Mouse (Mus musculus): ENCODE data around the gene Pdgfc.
A peak's percentile ranks its signal among the peaks of the same experiment; 100 is the strongest.

Pdgfc gene

DNA sequence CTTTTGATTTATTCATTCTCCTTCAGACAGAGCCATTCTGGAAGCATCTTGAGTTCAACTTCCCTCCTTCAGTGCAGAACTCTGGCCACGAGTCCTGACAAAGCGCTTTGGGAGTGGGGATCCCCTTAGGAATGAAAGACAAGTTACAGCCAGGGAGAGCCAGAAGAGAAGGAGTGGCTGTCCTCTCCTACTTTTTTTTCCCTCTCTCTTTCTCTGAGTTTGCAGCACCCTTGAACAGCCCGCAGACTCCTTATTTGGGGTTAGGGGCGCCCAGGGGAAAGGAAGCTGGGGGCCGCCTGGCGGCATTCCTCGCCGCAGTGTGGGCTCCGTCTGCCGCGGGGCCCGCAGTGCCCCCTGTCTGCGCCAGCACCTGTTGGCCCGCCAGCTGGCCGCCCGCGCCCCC lies at the start of gene Pdgfc:
TSS of gene Pdgfc (plus strand) at position 266 of the 403 bp plus-strand sequence.
- no peak for DNase-seq (ENCODE audit: low spot score in 2 of 2)

DNA sequence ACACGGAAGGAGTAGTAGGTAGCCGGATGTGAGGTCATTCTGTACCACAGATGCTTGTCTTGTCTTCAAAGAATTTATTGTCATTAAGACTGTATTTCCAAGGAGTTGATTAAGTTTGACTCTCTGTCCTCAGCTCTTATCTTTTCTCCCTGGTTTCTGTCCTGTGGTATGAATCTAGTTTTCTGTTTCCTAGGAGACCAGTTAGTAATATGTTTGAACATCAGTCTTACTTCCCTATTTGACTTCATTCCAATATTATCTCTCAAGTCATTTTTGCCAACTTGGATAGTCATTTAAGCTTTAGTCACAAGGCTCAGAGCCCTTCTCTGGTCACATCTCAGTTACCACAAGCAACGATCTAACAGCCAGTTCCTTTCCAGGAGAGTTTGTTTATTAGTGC lies 27.0 kb upstream of the Pdgfc start:
- DNase-seq (ENCODE audit: low spot score in 2 of 2) = no peak

DNA sequence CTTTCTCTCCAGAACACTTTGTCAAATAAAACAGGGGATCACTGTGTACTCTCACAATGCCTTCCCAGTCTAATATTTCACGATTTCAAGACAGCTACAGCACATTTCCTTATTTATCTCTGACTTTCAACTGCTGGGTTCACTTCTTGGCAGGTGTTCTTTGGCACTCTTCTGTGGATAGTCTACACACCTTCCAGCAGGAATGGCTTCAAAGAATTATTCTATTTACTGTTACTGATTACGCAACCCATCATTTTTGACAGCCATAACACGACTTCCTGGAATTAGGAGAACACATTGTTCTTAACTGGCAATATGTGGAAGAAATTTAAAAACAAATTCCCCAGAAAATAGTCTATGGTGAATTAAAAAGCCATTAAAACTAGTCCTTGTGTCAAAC lies 26.3 kb upstream of the Pdgfc start:
- DNase-seq (ENCODE audit: low spot score in 2 of 2) = no peak

DNA sequence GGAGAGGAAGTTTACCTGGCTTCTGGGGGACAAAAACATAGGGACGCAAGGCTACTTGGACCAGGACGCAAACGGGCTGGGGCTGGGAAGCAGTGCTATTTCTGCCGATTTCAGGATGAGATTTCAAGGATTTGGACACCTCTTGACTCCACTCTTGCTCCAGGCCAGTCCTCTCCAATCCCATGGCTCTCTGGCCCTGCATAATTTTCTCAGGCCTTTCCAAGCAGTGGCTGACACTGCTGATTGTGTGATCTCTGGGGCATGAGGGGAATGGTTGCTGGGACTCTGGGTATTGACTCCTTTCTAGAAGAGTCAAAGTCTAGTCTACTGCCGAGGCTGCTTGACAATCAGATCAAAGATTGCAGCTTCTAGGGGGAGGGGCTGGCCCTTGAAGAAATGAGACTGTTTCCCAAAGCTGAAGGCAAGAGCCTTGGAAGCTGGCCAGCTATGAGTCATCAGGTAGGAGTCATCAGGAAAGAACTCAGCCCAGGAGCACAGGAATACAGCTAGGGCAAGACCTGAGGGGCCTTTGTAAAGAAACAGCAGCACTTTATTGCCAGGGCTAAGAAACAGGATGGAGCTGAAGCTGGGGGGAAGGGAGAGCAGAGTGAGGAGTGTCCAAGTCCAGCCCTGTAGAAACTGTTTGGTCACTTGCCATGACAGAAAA lies 18.7 kb upstream of the Pdgfc start:
- no peak for DNase-seq (ENCODE audit: low spot score in 2 of 2)

DNA sequence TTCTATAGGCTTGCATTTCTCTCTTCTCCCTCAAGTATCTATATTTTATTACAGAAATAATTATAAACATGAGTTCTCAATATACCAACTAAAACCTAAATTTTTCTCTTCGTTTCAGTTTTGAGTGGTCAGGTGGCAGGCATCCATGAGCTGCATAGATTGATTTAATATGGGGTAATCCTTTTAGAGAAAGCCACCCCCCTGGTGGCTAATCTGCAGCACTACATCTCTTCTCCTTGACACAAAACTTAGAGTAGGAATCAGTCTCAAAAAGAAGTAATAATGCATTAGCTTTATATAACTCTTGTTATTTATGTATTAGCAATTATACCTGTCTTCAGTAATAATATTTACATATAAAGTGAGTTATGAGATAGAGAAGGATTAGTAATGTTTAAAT lies 16.2 kb upstream of the Pdgfc start:
- DNase-seq (ENCODE audit: low spot score in 2 of 2) = no peak

DNA sequence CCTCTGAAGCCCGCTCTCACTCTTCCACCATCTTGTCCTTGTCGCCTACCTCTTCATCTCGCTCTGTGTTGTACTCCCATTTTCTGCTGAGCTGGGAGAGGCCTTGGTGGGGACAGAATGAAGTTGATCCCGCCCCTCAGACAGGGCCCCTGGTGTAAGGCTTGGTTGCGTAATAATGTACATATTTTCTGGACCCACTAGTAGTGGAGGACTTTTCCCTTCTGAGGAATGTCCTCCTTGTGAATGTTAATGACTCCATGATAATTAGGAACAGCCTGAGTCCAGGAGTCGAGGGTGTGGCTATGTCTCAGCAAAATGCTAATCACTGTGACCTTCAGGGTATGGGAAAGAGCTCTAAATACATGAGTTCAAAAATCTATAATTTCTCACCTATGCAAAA lies 14.4 kb upstream of the Pdgfc start:
- no peak for DNase-seq (ENCODE audit: low spot score in 2 of 2)

DNA sequence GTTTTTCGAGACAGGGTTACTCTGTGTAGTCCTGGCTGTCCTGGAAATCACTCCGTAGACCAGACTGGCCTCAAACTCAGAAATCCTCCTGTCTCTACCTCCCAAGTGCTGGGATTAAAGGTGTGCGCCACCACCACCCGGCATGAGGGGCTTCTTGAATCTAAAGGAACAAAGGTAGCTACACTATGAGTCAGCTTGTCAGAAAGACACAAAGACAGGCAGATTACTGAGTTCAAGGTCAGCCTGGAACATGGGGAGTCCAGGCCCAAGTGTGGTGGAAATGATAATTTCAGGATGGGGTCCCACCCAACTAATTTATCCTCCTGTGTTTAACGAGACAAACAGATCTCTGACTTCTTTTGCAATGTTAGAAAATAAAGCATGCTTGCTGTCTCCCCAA lies 13.9 kb upstream of the Pdgfc start:
- DNase-seq (ENCODE audit: low spot score in 2 of 2) = no peak

DNA sequence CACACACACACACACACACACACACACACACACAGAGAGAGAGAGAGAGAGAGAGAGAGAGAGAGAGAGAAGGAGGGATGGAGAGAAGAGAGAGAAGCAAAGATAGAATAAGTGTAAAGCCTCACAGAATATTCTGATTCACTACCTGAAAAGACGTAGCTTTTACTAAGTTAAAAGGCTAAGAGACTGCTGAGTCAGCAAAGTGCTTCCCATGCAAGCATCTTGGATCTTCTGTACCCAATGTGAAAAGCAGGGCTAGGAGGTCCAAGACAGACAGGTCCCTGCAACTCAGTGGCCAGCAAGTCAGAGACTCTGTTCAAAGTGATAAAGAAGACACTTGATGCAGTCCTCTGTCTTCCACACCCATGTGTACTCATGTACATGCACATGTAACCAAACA lies 13.4 kb upstream of the Pdgfc start:
- DNase-seq (ENCODE audit: low spot score in 2 of 2) = no peak

DNA sequence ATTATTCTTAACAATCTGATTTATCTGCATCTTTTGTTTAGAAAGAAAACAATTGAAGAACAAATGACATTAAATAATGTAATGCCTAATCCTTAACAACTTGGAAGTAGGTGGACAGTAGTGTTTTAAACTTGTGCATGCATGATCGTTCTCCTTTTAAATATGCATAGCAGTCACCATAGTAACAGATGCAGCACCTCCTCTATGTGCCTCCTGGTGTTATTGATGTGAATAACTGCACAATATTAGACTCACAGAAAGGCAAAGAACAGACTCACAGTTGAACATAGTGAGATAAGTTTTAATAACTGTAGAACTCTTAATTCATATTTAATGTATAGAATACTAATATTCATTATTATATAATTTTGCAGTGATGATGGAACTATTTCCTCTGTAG lies 12.6 kb upstream of the Pdgfc start:
- DNase-seq (ENCODE audit: low spot score in 2 of 2) = no peak

DNA sequence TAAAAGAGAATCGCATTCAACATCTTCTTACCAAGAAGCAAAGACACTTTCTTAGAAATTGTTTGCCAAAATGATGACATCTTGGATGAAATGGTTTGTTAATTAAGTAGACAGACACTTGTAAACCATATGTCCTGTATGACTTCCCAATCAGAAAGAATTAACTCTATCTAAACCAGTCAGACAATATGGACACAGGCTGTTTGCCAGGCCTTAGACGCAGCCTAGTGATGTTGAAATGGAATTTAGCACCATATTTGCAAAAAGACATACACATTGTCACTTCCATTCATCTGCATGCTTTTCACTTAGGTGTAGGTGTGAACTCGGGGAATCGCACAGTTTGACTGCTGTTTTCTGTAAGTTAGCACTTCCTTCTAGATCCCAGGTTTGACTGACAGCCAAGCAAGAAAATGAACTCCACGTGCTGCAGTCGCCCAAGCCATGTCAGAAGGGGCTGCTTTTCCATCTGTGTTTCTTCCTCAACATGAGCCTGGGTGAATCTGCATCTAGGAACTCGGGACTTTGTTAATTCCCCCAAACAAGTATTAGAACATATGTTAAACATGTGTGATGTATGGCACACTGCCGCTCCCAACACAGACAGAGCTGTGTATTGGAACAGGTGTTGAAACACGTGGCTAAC lies 10.5 kb upstream of the Pdgfc start:
- DNase-seq (ENCODE audit: low spot score in 2 of 2) = no peak

DNA sequence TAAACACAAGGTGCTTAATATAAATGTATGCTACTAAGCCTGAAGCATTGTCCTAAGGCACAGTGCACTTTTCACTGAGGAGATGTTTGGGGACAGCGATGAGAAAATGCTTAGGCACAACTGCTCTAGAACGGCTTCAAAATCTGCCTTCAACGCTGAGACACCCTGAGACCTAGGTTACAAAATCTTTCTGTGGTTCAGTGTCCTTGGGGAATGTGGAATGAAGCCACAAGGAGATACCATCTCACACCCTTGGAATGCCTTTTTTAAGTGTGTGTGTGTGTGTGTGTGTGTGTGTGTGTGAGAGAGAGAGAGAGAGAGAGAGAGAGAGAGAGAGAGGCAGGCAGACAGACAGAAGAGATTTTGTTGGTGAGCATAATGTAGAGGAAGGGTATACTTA lies 7.9 kb upstream of the Pdgfc start:
- no peak for DNase-seq (ENCODE audit: low spot score in 2 of 2)

DNA sequence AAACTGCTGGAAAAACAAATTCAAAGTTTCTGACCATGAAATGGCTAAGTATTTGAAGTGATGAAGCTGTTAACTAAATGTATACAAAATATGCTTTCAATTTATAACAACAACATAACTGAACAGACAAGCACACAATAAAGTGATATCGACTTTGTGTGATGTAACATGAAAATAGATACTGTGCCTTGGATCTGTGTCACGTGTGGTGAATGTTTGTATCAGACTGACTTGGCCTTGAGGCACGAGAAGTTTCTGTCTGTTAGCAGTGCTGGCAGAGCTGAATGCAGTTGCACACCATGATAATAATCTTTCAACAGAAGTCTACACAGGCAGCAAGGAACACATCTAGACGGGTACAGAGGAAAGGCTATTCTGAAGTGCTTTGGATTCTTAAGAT lies 6.9 kb upstream of the Pdgfc start:
- no peak for DNase-seq (ENCODE audit: low spot score in 2 of 2)

DNA sequence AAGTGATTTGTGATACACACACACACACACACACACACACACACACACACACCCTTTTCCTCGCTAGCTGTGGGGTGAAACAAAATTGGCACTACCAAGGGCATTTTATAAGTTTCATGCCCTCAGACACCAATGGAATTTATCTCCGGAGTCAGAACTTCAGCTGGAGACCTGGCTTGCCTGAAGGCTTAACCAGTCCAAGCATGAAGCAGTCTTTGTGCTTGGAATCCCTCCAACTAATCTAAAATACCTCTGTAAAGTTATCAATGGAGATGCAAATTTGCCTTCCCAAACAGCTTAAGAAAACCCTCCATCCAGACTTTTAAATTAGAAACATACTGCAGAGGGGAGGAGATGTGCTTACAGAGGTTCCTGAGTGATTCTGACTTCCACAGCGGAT lies 6.3 kb upstream of the Pdgfc start:
- DNase-seq (ENCODE audit: low spot score in 2 of 2) = no peak

DNA sequence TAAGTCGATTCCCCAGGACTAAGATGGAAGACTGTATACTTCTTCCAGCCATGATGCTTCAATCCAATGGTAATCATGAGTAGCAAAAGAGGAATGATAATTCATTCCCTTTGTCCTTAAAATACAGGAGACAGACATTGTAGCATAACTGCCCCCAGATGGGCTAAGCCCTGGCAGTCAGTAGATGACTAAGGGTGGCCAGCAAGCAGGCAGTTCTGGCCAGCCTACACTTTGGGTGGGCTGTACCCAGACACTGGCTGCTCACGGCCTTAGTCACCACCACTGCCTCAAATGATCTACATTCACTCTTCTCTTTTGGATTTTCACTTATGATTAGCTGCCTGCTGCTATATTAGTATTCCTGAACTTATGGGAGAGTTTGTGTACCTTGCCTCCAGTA lies 5.9 kb upstream of the Pdgfc start:
- DNase-seq (ENCODE audit: low spot score in 2 of 2) = no peak

DNA sequence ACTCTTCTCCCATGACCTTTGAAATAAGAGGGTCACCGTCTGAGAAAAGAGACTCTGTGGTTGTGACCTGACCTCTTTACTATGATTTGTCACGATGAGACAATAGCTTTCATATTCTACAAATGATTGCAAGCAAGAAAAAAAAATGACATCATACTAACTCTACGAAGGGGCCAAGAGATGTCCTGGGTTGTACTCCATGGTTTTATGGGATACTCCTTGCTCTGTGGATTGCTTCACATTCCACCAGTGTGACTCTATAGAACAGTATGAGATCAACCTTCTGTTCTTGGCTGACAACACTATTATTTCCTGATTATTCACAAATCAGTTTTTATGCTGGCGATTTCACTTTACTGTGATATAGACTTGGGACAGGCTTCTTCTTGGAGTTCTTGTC lies 4.2 kb upstream of the Pdgfc start:
- no peak for DNase-seq (ENCODE audit: low spot score in 2 of 2)

DNA sequence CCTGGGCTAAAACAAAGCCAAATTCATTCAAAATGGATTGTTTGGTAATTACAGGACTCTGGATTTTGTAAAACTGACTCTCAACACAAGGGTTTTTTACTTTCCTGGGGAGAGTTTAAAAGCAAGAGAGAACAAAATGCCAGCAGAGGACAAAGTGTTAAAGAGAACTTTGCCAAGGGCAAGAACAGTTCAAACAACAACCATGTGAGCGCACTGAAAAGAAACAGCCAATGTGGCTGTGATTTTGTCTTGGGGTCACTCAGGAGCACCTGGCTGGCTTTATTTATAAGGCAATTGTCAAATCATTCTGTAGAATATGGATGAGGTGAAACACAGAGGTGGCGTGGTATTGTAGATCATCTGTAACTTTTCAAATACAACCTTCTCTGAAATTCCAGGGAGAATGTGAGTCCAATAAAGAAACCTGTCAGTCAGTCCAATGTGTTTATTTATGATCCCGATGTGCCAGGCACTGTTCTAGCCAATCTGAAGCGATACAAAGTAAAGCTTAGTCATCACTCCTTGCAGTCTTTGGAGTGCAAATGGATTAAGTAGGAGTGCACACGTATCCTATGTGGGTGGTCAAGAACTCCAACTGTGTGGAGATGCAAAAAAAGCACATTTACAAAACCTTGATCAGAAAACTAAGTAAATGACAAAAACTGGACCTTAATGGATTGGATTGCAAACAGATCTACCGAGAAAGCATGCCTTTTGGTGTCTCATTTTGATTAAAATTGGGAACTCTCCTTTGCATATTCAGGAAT lies 1.7 kb upstream of the Pdgfc start:
- no peak for DNase-seq (ENCODE audit: low spot score in 2 of 2)

DNA sequence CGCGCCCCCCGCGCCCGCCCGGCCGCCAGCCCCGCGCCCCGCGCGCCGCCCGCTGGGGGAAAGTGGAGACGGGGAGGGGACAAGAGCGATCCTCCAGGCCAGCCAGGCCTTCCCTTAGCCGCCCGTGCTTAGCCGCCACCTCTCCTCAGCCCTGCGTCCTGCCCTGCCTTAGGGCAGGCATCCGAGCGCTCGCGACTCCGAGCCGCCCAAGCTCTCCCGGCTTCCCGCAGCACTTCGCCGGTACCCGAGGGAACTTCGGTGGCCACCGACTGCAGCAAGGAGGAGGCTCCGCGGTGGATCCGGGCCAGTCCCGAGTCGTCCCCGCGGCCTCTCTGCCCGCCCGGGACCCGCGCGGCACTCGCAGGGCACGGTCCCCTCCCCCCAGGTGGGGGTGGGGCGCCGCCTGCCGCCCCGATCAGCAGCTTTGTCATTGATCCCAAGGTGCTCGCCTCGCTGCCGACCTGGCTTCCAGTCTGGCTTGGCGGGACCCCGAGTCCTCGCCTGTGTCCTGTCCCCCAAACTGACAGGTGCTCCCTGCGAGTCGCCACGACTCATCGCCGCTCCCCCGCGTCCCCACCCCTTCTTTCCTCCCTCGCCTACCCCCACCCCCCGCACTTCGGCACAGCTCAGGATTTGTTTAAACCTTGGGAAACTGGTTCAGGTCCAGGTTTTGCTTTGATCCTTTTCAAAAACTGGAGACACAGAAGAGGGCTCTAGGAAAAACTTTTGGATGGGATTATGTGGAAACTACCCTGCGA lies 517 bp downstream of the Pdgfc start:
- DNase-seq (ENCODE audit: low spot score in 2 of 2) = peak; percentile 14 to 26

DNA sequence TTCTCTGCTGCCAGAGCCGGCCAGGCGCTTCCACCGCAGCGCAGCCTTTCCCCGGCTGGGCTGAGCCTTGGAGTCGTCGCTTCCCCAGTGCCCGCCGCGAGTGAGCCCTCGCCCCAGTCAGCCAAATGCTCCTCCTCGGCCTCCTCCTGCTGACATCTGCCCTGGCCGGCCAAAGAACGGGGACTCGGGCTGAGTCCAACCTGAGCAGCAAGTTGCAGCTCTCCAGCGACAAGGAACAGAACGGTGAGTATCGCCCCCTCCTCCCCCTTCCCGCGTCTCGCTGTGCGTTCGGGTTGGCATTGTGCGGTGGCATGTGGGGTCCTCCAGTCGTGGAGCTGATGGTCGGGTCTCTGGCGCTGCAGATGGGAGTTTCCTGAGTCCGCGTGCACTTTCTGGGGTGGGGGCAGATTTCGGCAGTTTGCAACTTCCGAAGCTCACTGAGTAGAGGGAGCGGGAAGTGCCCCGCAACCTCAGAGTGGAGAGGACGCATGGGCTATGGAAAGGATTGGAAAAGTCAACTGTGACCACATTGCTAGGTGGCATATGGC lies 1.2 kb downstream of the Pdgfc start:
- peak; percentile 4 to 18 for DNase-seq (ENCODE audit: low spot score in 2 of 2)

DNA sequence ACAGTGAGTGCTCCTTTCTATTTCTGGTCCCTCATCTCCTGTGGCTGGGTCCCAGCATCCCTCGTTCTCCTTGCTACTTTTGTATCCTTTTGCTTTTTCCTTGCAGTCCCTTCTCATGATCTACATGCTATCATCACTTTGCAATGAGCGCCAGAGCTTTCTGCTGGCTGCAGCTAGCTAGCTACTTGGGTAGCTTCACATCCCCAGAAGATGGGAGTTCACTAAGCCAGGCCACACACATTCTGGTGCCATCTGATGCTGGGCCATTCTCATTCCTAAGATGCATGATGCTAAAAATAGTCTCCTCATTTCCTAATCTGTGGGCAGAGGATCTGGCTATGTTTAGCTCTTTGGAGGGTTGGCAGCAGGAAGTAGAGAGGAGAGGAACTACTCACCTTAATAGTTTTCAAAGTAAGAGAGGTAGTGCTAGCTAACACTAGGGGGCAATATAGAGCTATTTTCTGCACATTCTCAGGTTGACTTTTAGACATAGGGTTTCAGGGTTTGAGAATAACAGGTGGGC lies 3.0 kb downstream of the Pdgfc start:
- DNase-seq (ENCODE audit: low spot score in 2 of 2) = no peak

DNA sequence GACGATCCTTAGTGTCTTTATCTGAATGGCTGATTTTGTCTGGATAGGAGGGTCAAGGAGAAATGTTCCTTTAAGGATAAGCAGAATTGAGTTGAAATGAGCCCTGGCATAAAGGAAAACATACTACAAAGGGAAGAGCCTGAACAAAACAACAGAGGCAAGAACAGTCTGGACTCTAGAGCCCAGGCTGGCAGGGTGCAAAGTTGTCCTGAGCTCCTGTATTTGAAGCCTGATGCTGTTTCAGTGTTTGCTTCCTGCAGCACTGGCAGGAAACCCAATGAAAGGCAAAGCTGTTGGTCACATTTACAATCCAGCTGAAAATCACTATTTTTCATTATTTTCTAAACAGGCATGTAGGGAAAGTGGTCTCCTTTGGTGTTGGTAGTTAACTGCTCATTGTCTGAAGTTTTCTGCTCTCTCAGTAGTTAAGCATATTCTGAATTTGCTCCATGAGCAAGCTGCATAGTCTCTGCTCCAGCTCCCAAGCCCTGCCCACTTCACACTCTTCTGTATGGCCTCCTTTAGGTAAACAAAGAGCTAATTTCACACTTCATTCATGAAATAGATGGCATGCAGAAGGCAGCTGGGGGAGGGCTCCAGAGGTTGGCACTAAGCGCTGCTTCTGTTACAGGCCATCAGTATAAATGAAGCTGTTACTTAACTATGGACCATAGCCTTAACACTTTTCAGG lies 8.6 kb downstream of the Pdgfc start:
- no peak for DNase-seq (ENCODE audit: low spot score in 2 of 2)

DNA sequence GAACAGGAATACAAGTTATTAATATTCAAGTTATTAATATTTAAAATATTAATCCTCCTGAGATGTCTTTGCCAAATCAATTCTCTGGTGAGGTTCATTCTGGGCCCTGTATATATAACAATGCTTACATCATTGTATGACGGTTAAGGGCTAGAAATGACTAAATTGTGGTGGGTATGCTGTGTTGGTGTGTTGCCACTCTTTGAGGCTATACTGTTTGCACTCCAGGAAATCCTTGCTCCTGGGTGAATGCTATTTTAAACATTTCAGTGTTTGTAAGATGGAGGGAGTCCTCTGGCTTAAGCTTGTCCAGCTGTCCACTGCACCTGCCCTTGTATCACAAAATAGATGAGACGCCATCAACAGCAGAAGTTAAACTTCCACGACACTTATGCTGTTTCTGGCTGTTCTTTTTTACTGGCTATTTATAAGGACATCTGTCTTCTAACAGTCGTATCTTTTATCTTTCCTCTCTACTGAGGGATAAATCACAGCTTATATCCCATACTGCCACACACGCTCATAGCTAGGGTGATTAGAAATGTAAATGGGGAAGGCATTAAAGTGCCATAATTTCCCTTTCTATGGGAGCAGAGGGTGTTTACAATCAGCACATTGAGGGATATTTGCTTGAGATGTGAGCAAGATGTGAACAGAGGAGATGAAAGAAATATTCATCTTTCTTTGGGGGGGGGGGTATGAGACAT lies 9.3 kb downstream of the Pdgfc start:
- no peak for DNase-seq (ENCODE audit: low spot score in 2 of 2)
